Mouse (Mus musculus) C2C12 (cell line): Measurements from ENCODE around the gene Dph2.

Source experiments
- CEBPB ChIP-seq: IDR thresholded peaks from one replicate; pipeline ENCODE4 v1.6.1; 2011; ENCODE audit warnings: low read depth, mild to moderate bottlenecking, control low read depth, moderate library complexity
- CTCF ChIP-seq: IDR thresholded peaks from one replicate; pipeline ENCODE4 v1.5.1; 2011; ENCODE audit not compliant: control insufficient read depth, insufficient read depth, insufficient read length
- MYOD1 ChIP-seq: IDR thresholded peaks from one replicate; pipeline ENCODE4 v1.6.1; 2011; ENCODE audit warnings: low read depth; ENCODE audit not compliant: control insufficient read depth, insufficient read length
- USF1 ChIP-seq: IDR thresholded peaks from one replicate; pipeline ENCODE4 v1.6.1; 2011; ENCODE audit warnings: low read depth, mild to moderate bottlenecking, control low read depth, moderate library complexity

DNA sequence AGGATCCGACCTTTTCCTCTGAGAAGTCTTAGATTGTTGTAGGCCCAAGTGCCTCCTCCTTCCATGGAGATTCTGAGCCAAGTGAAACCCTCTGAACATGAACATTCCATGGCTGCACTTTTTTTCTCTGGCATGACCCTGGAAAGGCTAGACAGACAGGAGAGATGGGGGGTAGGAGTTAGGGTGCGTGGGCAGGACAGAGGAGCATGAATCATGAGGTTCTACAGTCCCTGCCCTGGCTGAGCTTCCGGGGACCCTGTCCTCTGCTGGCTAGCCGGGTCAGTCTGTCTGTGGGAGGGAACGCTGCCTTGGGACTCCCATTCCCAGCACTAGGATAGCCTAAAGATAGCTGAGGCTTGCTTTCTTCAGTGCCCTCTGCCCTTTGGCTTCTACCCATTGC is 47.4 kb downstream of the Dph2 start:
- TF ChIP-seq CTCF, result no peak
- TF ChIP-seq MYOD1, result no peak
- TF ChIP-seq CEBPB, result no peak
- no peak for TF ChIP-seq USF1
